Mouse (Mus musculus): ENCODE measurements around the gene Fxyd4.

The Fxyd4 gene

GRCm38 (mm10) chr6:117937222-117937932, at the start of gene Fxyd4:
TSS of gene Fxyd4 (minus strand) at chr6:117937692.
- DNase-seq (ENCODE audit: low spot score in 2 of 2): no peak

- DNase-seq (ENCODE audit: low spot score in 2 of 2): no peak
These were observed 49.7 kb upstream of the Fxyd4 start for GRCm38 (mm10) chr6:117987173-117987572.

- no peak for DNase-seq (ENCODE audit: low spot score in 2 of 2)
These were observed 29.2 kb upstream of the Fxyd4 start for GRCm38 (mm10) chr6:117966729-117967128.

GRCm38 (mm10) chr6:117963201-117963600, 25.7 kb upstream of the Fxyd4 start:
- no peak for DNase-seq (ENCODE audit: low spot score in 2 of 2)

- no peak for DNase-seq (ENCODE audit: low spot score in 2 of 2)
These were observed 19.5 kb upstream of the Fxyd4 start for GRCm38 (mm10) chr6:117956851-117957501.

GRCm38 (mm10) chr6:117956161-117956560, 18.7 kb upstream of the Fxyd4 start:
- DNase-seq (ENCODE audit: low spot score in 2 of 2): no peak

GRCm38 (mm10) chr6:117952330-117952729, 14.8 kb upstream of the Fxyd4 start:
- no peak for DNase-seq (ENCODE audit: low spot score in 2 of 2)

GRCm38 (mm10) chr6:117943899-117944298, 6.4 kb upstream of the Fxyd4 start:
- DNase-seq (ENCODE audit: low spot score in 2 of 2): no peak

GRCm38 (mm10) chr6:117942769-117943168, 5.3 kb upstream of the Fxyd4 start:
- DNase-seq (ENCODE audit: low spot score in 2 of 2): no peak

- DNase-seq (ENCODE audit: low spot score in 2 of 2): no peak
These were observed 1.5 kb upstream of the Fxyd4 start for GRCm38 (mm10) chr6:117938951-117939350.

GRCm38 (mm10) chr6:117935681-117936612, 1.5 kb downstream of the Fxyd4 start:
- no peak for DNase-seq (ENCODE audit: low spot score in 2 of 2)

GRCm38 (mm10) chr6:117934301-117934700, 3.2 kb downstream of the Fxyd4 start:
- DNase-seq (ENCODE audit: low spot score in 2 of 2): no peak

GRCm38 (mm10) chr6:117932325-117933051, 5.0 kb downstream of the Fxyd4 start:
- DNase-seq (ENCODE audit: low spot score in 2 of 2): no peak

GRCm38 (mm10) chr6:117929945-117930655, 7.4 kb downstream of the Fxyd4 start:
- DNase-seq (ENCODE audit: low spot score in 2 of 2): no peak

- DNase-seq (ENCODE audit: low spot score in 2 of 2): no peak
These were observed 8.7 kb downstream of the Fxyd4 start for GRCm38 (mm10) chr6:117928746-117929145.

GRCm38 (mm10) chr6:117927955-117928354, 9.5 kb downstream of the Fxyd4 start:
- no peak for DNase-seq (ENCODE audit: low spot score in 2 of 2)

- DNase-seq (ENCODE audit: low spot score in 2 of 2): no peak
These were observed 10.5 kb downstream of the Fxyd4 start for GRCm38 (mm10) chr6:117926871-117927491.

GRCm38 (mm10) chr6:117922041-117922440, 15.5 kb downstream of the Fxyd4 start:
- DNase-seq (ENCODE audit: low spot score in 2 of 2): no peak

GRCm38 (mm10) chr6:117920659-117921640, 16.5 kb downstream of the Fxyd4 start:
- DNase-seq (ENCODE audit: low spot score in 2 of 2): no peak

Measured in frontal cortex, postnatal 10 days (tissue).